In the genomic region with DNA sequence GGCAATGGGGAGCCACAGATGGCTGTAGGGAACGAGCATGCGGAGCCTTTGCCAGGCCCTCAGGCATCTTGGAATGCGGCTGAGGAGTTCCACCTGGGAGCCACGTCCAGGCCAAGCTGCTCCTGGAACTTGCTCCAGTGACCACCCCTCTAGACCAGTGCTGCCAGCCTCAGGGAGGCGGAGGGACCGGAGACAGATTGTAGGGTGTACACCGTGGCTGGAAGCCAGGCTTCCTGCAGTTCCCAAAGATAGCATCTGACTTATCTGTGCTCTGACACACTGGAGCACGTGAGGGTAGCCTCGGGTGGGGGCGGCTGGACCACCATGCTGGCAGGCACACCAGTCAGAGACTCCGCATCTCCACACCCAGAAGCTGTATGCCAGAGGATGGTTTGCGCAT, we compare ENCODE assay signal across 9 mouse cellular contexts. TPM values are rescaled to one million over a fixed set of nuclear protein-coding genes. Genes with fewer than 3 reads are reported as not detected.
DNase-seq lines count a peak whose midpoint lies in the region; ATAC-seq lines count a peak whose summit lies in the region.
"Had no signal": no experiment of that assay in that cellular context is flagged by ENCODE, and none has a peak within 500 bp of the region (broad histone marks: within the 10 kb centered on the region; RNA-seq: fewer than 3 reads in every experiment).

No protein-coding gene starts in this region.

- ATAC-seq in erythroid progenitor cell, adult 5-6 weeks (replicated peaks; ENCODE audit: low FRiP score, poor library complexity, severe bottlenecking) = no peak
- ATAC-seq: forebrain, embryonic 15.5 days had no signal

- DNase-seq in layer of hippocampus, adult 11-12 months (ENCODE audit: low spot score) = peak; percentile 30
- DNase-seq in layer of hippocampus, adult 9-10 months (ENCODE audit: low spot score) = no peak
- DNase-seq in cerebellum, adult 18-20 months = peak; percentile 68 to 71
- DNase-seq in cerebellum, postnatal 25 days = peak; percentile 75 to 81
- peak; percentile 45 to 68 for DNase-seq in right cerebral cortex, postnatal 10 days (ENCODE audit: low spot score in 2 of 2)
- no peak for DNase-seq in MN1 (ENCODE audit: low spot score)
- DNase-seq: thymus, postnatal 36 days had no signal

RNA-seq across cellular contexts. Expression of a gene that starts 28.6 kb away (rescaled TPM):
- total RNA-seq in erythroid progenitor cell, adult 5-6 weeks (2015; ENCODE audit: low replicate concordance) = not detected in 2 replicates
- total RNA-seq in erythroid progenitor cell, adult 5-6 weeks (2017; ENCODE audit: low replicate concordance) = not detected in 2 replicates

Comparison
In these comparisons a context has a peak if more than half of its experiments do, and no peak if none do; other contexts are left out.
1. DNase-seq: peak in layer of hippocampus, adult 11-12 months (single experiment), cerebellum, adult 18-20 months (2 of 2), cerebellum, postnatal 25 days (2 of 2) and right cerebral cortex, postnatal 10 days (2 of 2); none in layer of hippocampus, adult 9-10 months (single experiment) and MN1 (single experiment).